8 mouse cellular contexts compared by ENCODE assay signal in genomic region chr4:141790524-141790990, GRCm38 (mm10). TPM values are rescaled to one million over a fixed set of nuclear protein-coding genes. Genes with fewer than 3 reads are reported as not detected.
A peak's percentile ranks its signal among the peaks of the same experiment; 100 is the strongest.
DNase-seq lines count a peak whose midpoint lies in the region; ATAC-seq and TF ChIP-seq lines count a peak whose summit lies in the region.

TSS of gene Dnajc16 (minus strand) at chr4:141790931.

- H3K4me3 ChIP-seq in E14TG2a.4 (replicated peaks; ENCODE audit: low read length) = peak within 1 kb of the TSS; percentile 99
- peak within 1 kb of the TSS; percentile 96 for H3K4me3 ChIP-seq in forebrain, embryonic 12.5 days (replicated peaks)
- peak within 1 kb of the TSS; percentile 99 for H3K4me3 ChIP-seq in heart, postnatal 0 days (ENCODE audit: low read depth, low read length)
- H3K4me3 ChIP-seq in liver, embryonic 16.5 days (ENCODE audit: low read depth, low read length) = peak within 1 kb of the TSS; percentile 85
- peak within 1 kb of the TSS; percentile 89 for H3K4me3 ChIP-seq in neural tube, embryonic 13.5 days
- H3K4me3 ChIP-seq in testis, adult 2 months (ENCODE audit: control insufficient read depth, low read depth, low read length) = peak within 1 kb of the TSS; percentile 87

- ATAC-seq in forebrain, embryonic 12.5 days (ENCODE audit: low FRiP score) = peak; percentile 89
- ATAC-seq in heart, postnatal 0 days (ENCODE audit: insufficient read depth, low read depth) = peak; percentile 86
- ATAC-seq in liver, embryonic 16.5 days (ENCODE audit: low read depth) = peak; percentile 72
- ATAC-seq in neural tube, embryonic 13.5 days (ENCODE audit: low read depth) = peak; percentile 90

- peaks cover 44% of the 10 kb centered on the region for H3K4me1 ChIP-seq in E14TG2a.4 (replicated peaks; ENCODE audit: low read depth, low read length)
- peaks cover 28% of the 10 kb centered on the region for H3K4me1 ChIP-seq in forebrain, embryonic 12.5 days
- peaks cover 7% of the 10 kb centered on the region for H3K4me1 ChIP-seq in heart, postnatal 0 days (ENCODE audit: control insufficient read depth, insufficient read depth)
- H3K4me1 ChIP-seq in liver, embryonic 16.5 days (ENCODE audit: control insufficient read depth, low read depth, low read length) = peaks cover 38% of the 10 kb centered on the region
- peaks cover 44% of the 10 kb centered on the region for H3K4me1 ChIP-seq in neural tube, embryonic 13.5 days (replicated peaks)
- H3K4me1 ChIP-seq in testis, adult 2 months (ENCODE audit: control insufficient read depth, insufficient read depth, low read length) = peaks cover 12% of the 10 kb centered on the region

- peak within 1 kb of the TSS; percentile 94 for H3K9ac ChIP-seq in forebrain, embryonic 12.5 days
- H3K9ac ChIP-seq in heart, postnatal 0 days (replicated peaks; ENCODE audit: low read depth, low read length) = peak within 1 kb of the TSS; percentile 93
- peak within 1 kb of the TSS; percentile 94 for H3K9ac ChIP-seq in liver, embryonic 16.5 days (ENCODE audit: low read depth, low read length)
- peak within 1 kb of the TSS; percentile 95 for H3K9ac ChIP-seq in neural tube, embryonic 13.5 days

- WGBS in forebrain, embryonic 12.5 days = under 1% methylated on average over 41 of the region's 42 CpGs
- WGBS in heart, postnatal 0 days = under 1% methylated on average over 42 of the region's 42 CpGs
- WGBS in liver, embryonic 16.5 days (ENCODE audit: insufficient replicate concordance) = under 1% methylated on average over 40 of the region's 42 CpGs
- under 1% methylated on average over 42 of the region's 42 CpGs for WGBS in neural tube, embryonic 13.5 days

- no peaks in the 10 kb centered on the region for H3K9me3 ChIP-seq in E14TG2a.4 (ENCODE audit: low read length)
- H3K9me3 ChIP-seq in forebrain, embryonic 12.5 days = no peaks in the 10 kb centered on the region
- H3K9me3 ChIP-seq in heart, postnatal 0 days (replicated peaks; ENCODE audit: control insufficient read depth, low read length) = no peaks in the 10 kb centered on the region
- H3K9me3 ChIP-seq in liver, embryonic 16.5 days (replicated peaks; ENCODE audit: control insufficient read depth, low read length) = no peaks in the 10 kb centered on the region
- H3K9me3 ChIP-seq in neural tube, embryonic 13.5 days = no peaks in the 10 kb centered on the region

- peaks cover 22% of the 10 kb centered on the region for H3K36me3 ChIP-seq in E14TG2a.4 (ENCODE audit: insufficient read depth, low read length)
- peaks cover 16% of the 10 kb centered on the region for H3K36me3 ChIP-seq in forebrain, embryonic 12.5 days (replicated peaks)
- H3K36me3 ChIP-seq in heart, postnatal 0 days (replicated peaks; ENCODE audit: control insufficient read depth, insufficient read depth, low read length) = peaks cover 16% of the 10 kb centered on the region
- no peaks in the 10 kb centered on the region; the same call in 1 of the 2 replicates for H3K36me3 ChIP-seq in liver, embryonic 16.5 days (ENCODE audit: control insufficient read depth, insufficient read depth)
- H3K36me3 ChIP-seq in neural tube, embryonic 13.5 days = peaks cover 20% of the 10 kb centered on the region; the same call in 1 of the 2 replicates
- H3K36me3 ChIP-seq in testis, adult 2 months (ENCODE audit: control insufficient read depth, insufficient read depth, low read length) = no peaks in the 10 kb centered on the region; the same call in 1 of the 2 replicates

- peak; percentile 98 for DNase-seq in c-Kit-positive CD71-positive TER-119-positive erythroid progenitor cells, embryonic 14.5 days (ENCODE audit: low spot score)
- peak; percentile 99 for DNase-seq in heart, postnatal 0 days (ENCODE audit: low spot score)
- peak; percentile 96 to 98 for DNase-seq in kidney, postnatal 4 days

- no peak for TF ChIP-seq CTCF in E14TG2a.4 (conservative IDR thresholded peaks at IDR 0.05; ENCODE audit: low read length)
- peak; percentile 9 for TF ChIP-seq CTCF in heart, postnatal 0 days (IDR thresholded peaks at IDR 0.05; ENCODE audit: low read depth)
- TF ChIP-seq CTCF in testis, adult 2 months (IDR thresholded peaks at IDR 0.05; ENCODE audit: control insufficient read depth, insufficient read depth, insufficient replicate concordance, low read depth, low read length) = no peak

- TF ChIP-seq POLR2A in testis, adult 2 months (IDR thresholded peaks at IDR 0.05; ENCODE audit: control insufficient read depth, low read depth, low read length) = peak; percentile 57; the same call in 1 of the 2 replicates

- H3K27me3 ChIP-seq in E14TG2a.4 (ENCODE audit: insufficient read depth, low read length) = no peaks in the 10 kb centered on the region
- H3K27me3 ChIP-seq in forebrain, embryonic 12.5 days = no peaks in the 10 kb centered on the region
- H3K27me3 ChIP-seq in heart, postnatal 0 days (ENCODE audit: control insufficient read depth, insufficient read depth, low read length) = no peaks in the 10 kb centered on the region
- no peaks in the 10 kb centered on the region for H3K27me3 ChIP-seq in liver, embryonic 16.5 days (ENCODE audit: control insufficient read depth, insufficient read depth, low read depth, low read length)
- no peaks in the 10 kb centered on the region for H3K27me3 ChIP-seq in neural tube, embryonic 13.5 days
- H3K27me3 ChIP-seq in testis, adult 2 months (ENCODE audit: control insufficient read depth, insufficient read depth, low read length) = no peaks in the 10 kb centered on the region

- H3K4me2 ChIP-seq in forebrain, embryonic 12.5 days = peak within 1 kb of the TSS; percentile 81
- H3K4me2 ChIP-seq in heart, postnatal 0 days (ENCODE audit: low read depth, low read length) = peak within 1 kb of the TSS; percentile 93
- H3K4me2 ChIP-seq in liver, embryonic 16.5 days (ENCODE audit: low read depth, low read length) = peak within 1 kb of the TSS; percentile 83
- peak within 1 kb of the TSS; percentile 76 for H3K4me2 ChIP-seq in neural tube, embryonic 13.5 days

- H3K27ac ChIP-seq in forebrain, embryonic 12.5 days = peak within 1 kb of the TSS; percentile 72
- peak within 1 kb of the TSS; percentile 85 for H3K27ac ChIP-seq in heart, postnatal 0 days (ENCODE audit: low read depth)
- peak within 1 kb of the TSS; percentile 91 for H3K27ac ChIP-seq in liver, embryonic 16.5 days (ENCODE audit: low read length)
- peak within 1 kb of the TSS; percentile 80 for H3K27ac ChIP-seq in neural tube, embryonic 13.5 days (replicated peaks)
- peak within 1 kb of the TSS; percentile 73 for H3K27ac ChIP-seq in testis, adult 2 months (ENCODE audit: control insufficient read depth, insufficient read depth, low read depth, low read length)

- TF ChIP-seq EP300 in heart, postnatal 0 days (IDR thresholded peaks at IDR 0.05; ENCODE audit: low read depth) = peak; percentile 77; the same call in 1 of the 2 replicates

RNA-seq across cellular contexts. Expression of gene Dnajc16, which starts in this region (rescaled TPM):
- 6.5 and 6.7 TPM in 2 replicates for polyA plus RNA-seq in forebrain, embryonic 12.5 days (2016; fragmentation: Nextera tagmentation; extraction: Ambion mirVana)
- 10.2 and 12.3 TPM in 2 replicates for total RNA-seq in heart, postnatal 0 days (2014; rRNA removed; ENCODE audit: low replicate concordance)
- polyA plus RNA-seq in heart, postnatal 0 days (2015; fragmentation: Nextera tagmentation; extraction: Ambion mirVana) = 3.7 and 4.5 TPM in 2 replicates
- polyA plus RNA-seq in liver, embryonic 16.5 days (2015; fragmentation: Nextera tagmentation; extraction: Ambion mirVana) = 2.5 and 2.6 TPM in 2 replicates
- 6.0 and 6.6 TPM in 2 replicates for polyA plus RNA-seq in neural tube, embryonic 13.5 days (2015; fragmentation: Nextera tagmentation; extraction: Ambion mirVana)
- 11.3 and 12.2 TPM in 2 replicates for polyA plus RNA-seq in testis, adult 2 months (2012; rRNA removed)

Comparison
In these comparisons a context has a peak if more than half of its experiments do, and no peak if none do; other contexts are left out.
1. Peak in every context shown above with its lines: DNase-seq, ATAC-seq, H3K4me3 ChIP-seq and H3K27ac ChIP-seq.